Mouse (Mus musculus): ENCODE measurements around the gene March2. TPM values are rescaled to one million over a fixed set of nuclear protein-coding genes. Genes with fewer than 3 reads are reported as not detected.
A peak's percentile ranks its signal among the peaks of the same experiment; 100 is the strongest.

The March2 gene
- total RNA-seq, 2 experiments from 2014 or later: 84.7 to 89.0 TPM

GRCm38 (mm10) chr17:33639743-33640142 is 78.7 kb downstream of the March2 start:
- DNase-seq (ENCODE audit: low spot score in 2 of 2): no peak

- no peak for DNase-seq (ENCODE audit: low spot score in 2 of 2)
Measured at GRCm38 (mm10) chr17:33637516-33638276, 80.8 kb downstream of the March2 start, which contains the start of gene Pram1. Gene Pram1, plus strand, starts transcription at chr17:33638056.

GRCm38 (mm10) chr17:33637038-33637437 is 81.4 kb downstream of the March2 start:
- peak in 1 of 2 experiments; percentile 50 for DNase-seq (ENCODE audit: low spot score in 2 of 2)

Other genes starting within 250 kb of the March2 start
- gene Adamts10, start 194.5 kb downstream of the March2 start, total RNA-seq (2021): 10 to 100 TPM; 33.4 to 34.1 TPM
- gene Myo1f, start 163.0 kb downstream of the March2 start, total RNA-seq (2021): 1 to 10 TPM; 1.5 to 2.6 TPM
- gene Zfp414, start 89.6 kb downstream of the March2 start, total RNA-seq (2021): 10 to 100 TPM; 40.6 to 45.0 TPM
- under 1 TPM in 1 of 2 experiments, not detected in 1; 0.60 TPM for gene Pram1, start 80.6 kb downstream of the March2 start, total RNA-seq (2021)
- 100 to 1,000 TPM; 128 to 134 TPM for gene Hnrnpm, start 31.8 kb downstream of the March2 start, total RNA-seq (2021)
- 100 to 1,000 TPM; 281 to 286 TPM for gene Rab11b, start 41.9 kb upstream of the March2 start, total RNA-seq (2021)
- 1 to 10 TPM; 4.8 to 5.8 TPM for gene Angptl4, start 63.2 kb upstream of the March2 start, total RNA-seq (2021)
- 10 to 100 TPM; 45.2 to 48.1 TPM for gene Kank3, start 91.8 kb upstream of the March2 start, total RNA-seq (2021)
- gene Rps28, start 105.9 kb upstream of the March2 start, total RNA-seq (2021): 100 to 1,000 TPM; 776 to 830 TPM
- gene Ndufa7, start 105.9 kb upstream of the March2 start, total RNA-seq (2021): 100 to 1,000 TPM; 209 to 232 TPM
- 10 to 100 TPM; 25.9 to 28.8 TPM for gene Cd320, start 124.4 kb upstream of the March2 start, total RNA-seq (2021)
- gene Gm7029, start 155.2 kb upstream of the March2 start, total RNA-seq (2021): not detected
- 1 to 10 TPM; 2.9 to 4.5 TPM for gene Kifc1, start 172.0 kb upstream of the March2 start, total RNA-seq (2021)
- gene Platr17, start 186.5 kb upstream of the March2 start, total RNA-seq (2021): under 1 TPM in 1 of 2 experiments, not detected in 1; 0.50 TPM
- 10 to 100 TPM; 28.0 to 28.6 TPM for gene Daxx, start 190.7 kb upstream of the March2 start, total RNA-seq (2021)
- gene Tapbp, start 197.2 kb upstream of the March2 start, total RNA-seq (2021): 10 to 100 TPM; 27.4 to 34.4 TPM
- 10 to 100 TPM; 30.5 to 34.0 TPM for gene Zbtb22, start 197.2 kb upstream of the March2 start, total RNA-seq (2021)
- gene Rgl2, start 210.9 kb upstream of the March2 start, total RNA-seq (2021): 10 to 100 TPM; 67.0 to 68.9 TPM
- gene Pfdn6, start 221.7 kb upstream of the March2 start, total RNA-seq (2021): 10 to 100 TPM; 89.3 to 93.4 TPM
- 10 to 100 TPM; 17.5 to 18.5 TPM for gene Wdr46, start 222.0 kb upstream of the March2 start, total RNA-seq (2021)
- 1 to 10 TPM; 5.4 to 6.8 TPM for gene B3galt4, start 232.8 kb upstream of the March2 start, total RNA-seq (2021)
- 10 to 100 TPM; 78.5 to 84.4 TPM for gene Vps52, start 237.1 kb upstream of the March2 start, total RNA-seq (2021)
- gene Rps18, start 237.3 kb upstream of the March2 start, total RNA-seq (2021): 100 to 1,000 TPM; 356 to 380 TPM

Measured in layer of hippocampus, postnatal 14 days (tissue).